Mouse (Mus musculus) liver, embryonic 14.5 days (tissue): ENCODE results near the gene Tns4.

Experiments used
- CTCF ChIP-seq: IDR thresholded peaks from 2 replicates; pipeline ENCODE4 v1.5.1; 2016; ENCODE audit warnings: antibody characterized with exemption, low read depth, control low read depth
- EP300 ChIP-seq: IDR thresholded peaks from 2 replicates; pipeline ENCODE4 v1.6.1; 2016; ENCODE audit warnings: antibody characterized with exemption, low read depth

GRCm38 (mm10) chr11:99082098-99082497 lies 7.0 kb downstream of the Tns4 start:
- TF ChIP-seq CTCF (no peak), EP300 (no peak)
